Comparison of ENCODE assay signal across 15 mouse cellular contexts in the genomic region with DNA sequence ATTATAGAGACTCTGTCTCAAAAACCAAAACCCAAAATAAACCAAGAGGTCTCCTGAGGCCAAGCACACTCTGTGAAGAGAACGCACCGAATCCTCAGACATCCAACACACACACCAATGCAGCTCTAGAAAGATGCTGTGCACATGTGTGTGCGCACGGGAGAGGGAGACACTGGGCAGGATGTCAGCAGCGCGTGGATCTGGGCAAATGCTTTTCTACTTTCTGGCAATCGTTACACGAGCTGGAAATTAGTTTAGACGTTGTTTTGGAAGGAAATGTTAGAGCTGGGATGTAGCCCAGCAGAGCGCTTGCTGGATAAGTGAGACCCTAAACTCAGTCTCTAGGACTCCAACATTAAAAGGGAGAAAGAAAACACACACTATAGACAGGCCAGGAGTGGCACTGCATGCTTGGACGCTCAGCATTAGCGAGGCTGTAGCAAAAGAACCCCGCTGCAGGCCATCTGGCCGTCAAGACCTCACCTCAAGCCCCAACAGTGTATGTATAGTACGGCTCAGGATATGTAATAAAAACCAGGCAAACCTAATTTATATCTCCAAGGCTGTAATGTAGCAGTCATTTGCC. TPM values are rescaled to one million over a fixed set of nuclear protein-coding genes. Genes with fewer than 3 reads are reported as not detected.
DNase-seq lines count a peak whose midpoint lies in the region; ATAC-seq and TF ChIP-seq lines count a peak whose summit lies in the region.
"Had no signal": no experiment of that assay in that cellular context is flagged by ENCODE, and none has a peak within 500 bp of the region (broad histone marks: within the 10 kb centered on the region; RNA-seq: fewer than 3 reads in every experiment).

No protein-coding gene starts in this region.

- no peaks in the 10 kb centered on the region for H3K9me3 ChIP-seq in midbrain, postnatal 0 days (ENCODE audit: low read length)
- no peaks in the 10 kb centered on the region for H3K9me3 ChIP-seq in midbrain, embryonic 11.5 days (ENCODE audit: control insufficient read depth, low read length)
- no peaks in the 10 kb centered on the region for H3K9me3 ChIP-seq in limb, embryonic 15.5 days
- H3K9me3 ChIP-seq: heart, embryonic 10.5 days; kidney, embryonic 15.5 days; megakaryocyte, embryonic 14.5 days had no signal

- H3K4me3 ChIP-seq in heart, adult 2 months, result no peak overlapping the region
- H3K4me3 ChIP-seq in midbrain, postnatal 0 days (ENCODE audit: low read depth, low read length), result no peak overlapping the region
- H3K4me3 ChIP-seq in midbrain, embryonic 11.5 days (ENCODE audit: low read depth, low read length), result no peak overlapping the region
- H3K4me3 ChIP-seq in limb, embryonic 15.5 days, result no peak overlapping the region
- H3K4me3 ChIP-seq: heart, embryonic 10.5 days; kidney, embryonic 15.5 days; megakaryocyte, embryonic 14.5 days had no signal

- TF ChIP-seq EP300 in heart, adult 2 months (IDR thresholded peaks at IDR 0.05; ENCODE audit: insufficient read depth, low read depth, low read length), result no peak

- no peak for TF ChIP-seq POLR2A in heart, adult 2 months (IDR thresholded peaks at IDR 0.05; ENCODE audit: insufficient read depth, low read depth, low read length)

- no peak overlapping the region for H3K4me2 ChIP-seq in midbrain, postnatal 0 days (ENCODE audit: low read depth, low read length, poor library complexity, severe bottlenecking)
- no peak overlapping the region for H3K4me2 ChIP-seq in midbrain, embryonic 11.5 days
- H3K4me2 ChIP-seq in limb, embryonic 15.5 days, result no peak overlapping the region
- H3K4me2 ChIP-seq: kidney, embryonic 15.5 days had no signal

- ATAC-seq in cerebellum, adult (ENCODE audit: insufficient number of reproducible peaks, low FRiP score, low TSS enrichment), result no peak
- ATAC-seq in midbrain, postnatal 0 days (ENCODE audit: low FRiP score), result no peak
- ATAC-seq in midbrain, embryonic 11.5 days (ENCODE audit: low FRiP score), result no peak
- ATAC-seq in limb, embryonic 15.5 days (ENCODE audit: insufficient number of reproducible peaks, low FRiP score, low TSS enrichment, low read depth), result peak; percentile 41; the same call in 1 of the 2 replicates

- intact Hi-C loops in heart, adult 2 months (cut with DNase I), result loop anchor here (2.0 kb wide), 1 partner anchor 44 kb away; a partner anchor contains a TSS

- peaks cover 1% of the 10 kb centered on the region; the same call in 1 of the 2 replicates for H3K4me1 ChIP-seq in heart, adult 2 months (ENCODE audit: control insufficient read depth, insufficient read depth, low read length)
- no peaks in the 10 kb centered on the region for H3K4me1 ChIP-seq in midbrain, postnatal 0 days (ENCODE audit: insufficient read depth, low read length)
- no peaks in the 10 kb centered on the region for H3K4me1 ChIP-seq in midbrain, embryonic 11.5 days (ENCODE audit: control insufficient read depth, insufficient read depth, low read length)
- H3K4me1 ChIP-seq in limb, embryonic 15.5 days, result peaks cover 14% of the 10 kb centered on the region; the same call in 1 of the 2 replicates
- H3K4me1 ChIP-seq: kidney, embryonic 15.5 days had no signal

- no peak overlapping the region for H3K27ac ChIP-seq in heart, adult 2 months
- H3K27ac ChIP-seq in midbrain, postnatal 0 days (ENCODE audit: low read depth, low read length), result no peak overlapping the region
- no peak overlapping the region for H3K27ac ChIP-seq in midbrain, embryonic 11.5 days (ENCODE audit: low read depth, low read length)
- 0 out of 2 replicates have a peak overlapping the region, but pooled peaks have one; percentile 4 for H3K27ac ChIP-seq in limb, embryonic 15.5 days
- H3K27ac ChIP-seq: heart, embryonic 10.5 days; kidney, embryonic 15.5 days had no signal

- 47% methylated on average over 15 of the region's 15 CpGs for WGBS in heart, adult 2 months
- 83% methylated on average over 15 of the region's 15 CpGs for WGBS in midbrain, postnatal 0 days
- WGBS in midbrain, embryonic 11.5 days, result 86% methylated on average over 15 of the region's 15 CpGs
- 47% methylated on average over 15 of the region's 15 CpGs for WGBS in limb, embryonic 15.5 days

- no peaks in the 10 kb centered on the region for H3K36me3 ChIP-seq in heart, adult 2 months (ENCODE audit: control insufficient read depth, insufficient read depth, low read length)
- peaks cover 52% of the 10 kb centered on the region for H3K36me3 ChIP-seq in midbrain, postnatal 0 days (ENCODE audit: insufficient read depth, low read length)
- peaks cover 5% of the 10 kb centered on the region for H3K36me3 ChIP-seq in midbrain, embryonic 11.5 days (ENCODE audit: control insufficient read depth, insufficient read depth, low read length)
- H3K36me3 ChIP-seq in limb, embryonic 15.5 days, result peaks cover 91% of the 10 kb centered on the region

- no peaks in the 10 kb centered on the region for H3K27me3 ChIP-seq in heart, adult 2 months (ENCODE audit: control insufficient read depth, insufficient read depth, low read length)
- no peaks in the 10 kb centered on the region for H3K27me3 ChIP-seq in midbrain, postnatal 0 days (ENCODE audit: insufficient read depth, low read length)
- H3K27me3 ChIP-seq in midbrain, embryonic 11.5 days (ENCODE audit: control insufficient read depth, insufficient read depth, low read length), result no peaks in the 10 kb centered on the region
- H3K27me3 ChIP-seq in limb, embryonic 15.5 days, result no peaks in the 10 kb centered on the region
- H3K27me3 ChIP-seq: kidney, embryonic 15.5 days had no signal

- peak; percentile 75 for DNase-seq in cerebellum, postnatal 10 days
- DNase-seq in heart, adult 2 months, result no peak
- DNase-seq in heart, adult 8-10 months (ENCODE audit: low spot score), result no peak
- DNase-seq in midbrain, postnatal 0 days (ENCODE audit: low spot score), result peak; percentile 40
- no peak for DNase-seq in midbrain, embryonic 11.5 days (ENCODE audit: low spot score, missing footprints)
- DNase-seq in thymus, postnatal 0 days (ENCODE audit: low spot score), result no peak
- DNase-seq: B cell, adult 2 months; lung, adult 2 months; right cerebral cortex, postnatal 25 days; thymus, postnatal 36 days had no signal

- peak; percentile 41 for TF ChIP-seq CTCF in heart, adult 2 months (IDR thresholded peaks at IDR 0.05)
- TF ChIP-seq CTCF in midbrain, postnatal 0 days (IDR thresholded peaks at IDR 0.05), result no peak

- no peaks in the 10 kb centered on the region; the same call in 1 of the 2 replicates for H3K79me2 ChIP-seq in heart, adult 2 months (replicated peaks; ENCODE audit: control insufficient read depth, insufficient read depth, low read length)

- no peak overlapping the region for H3K9ac ChIP-seq in heart, adult 2 months (ENCODE audit: low read depth, low read length)
- H3K9ac ChIP-seq in midbrain, postnatal 0 days (replicated peaks; ENCODE audit: low read length, poor library complexity, severe bottlenecking), result no peak overlapping the region
- H3K9ac ChIP-seq in midbrain, embryonic 11.5 days (ENCODE audit: low read length), result no peak overlapping the region
- H3K9ac ChIP-seq in limb, embryonic 15.5 days, result no peak overlapping the region
- H3K9ac ChIP-seq: kidney, embryonic 15.5 days had no signal

RNA-seq across cellular contexts. Expression of a gene that starts 44.4 kb away (rescaled TPM):
- 10 to 100 TPM; 55.3 to 58.5 TPM for total RNA-seq in heart, adult 2 months (2021)
- polyA plus RNA-seq in heart, adult 2 months (2012; rRNA removed), result 105 and 106 TPM in 2 replicates
- total RNA-seq in heart, adult 8-10 months (2022), result 10 to 100 TPM; 45.5 to 59.7 (median 53.9) TPM
- total RNA-seq in midbrain, postnatal 0 days (2014; rRNA removed), result 190 and 259 TPM in 2 replicates
- polyA plus RNA-seq in midbrain, postnatal 0 days (2015; fragmentation: Nextera tagmentation; extraction: Ambion mirVana), result 35.4 and 36.4 TPM in 2 replicates
- polyA plus RNA-seq in midbrain, embryonic 11.5 days (2014; fragmentation: Nextera tagmentation; extraction: Ambion mirVana), result 28.1 and 28.2 TPM in 2 replicates
- 26.4 and 33.5 TPM in 2 replicates for polyA plus RNA-seq in limb, embryonic 15.5 days (2015; fragmentation: Nextera tagmentation; extraction: Ambion mirVana)
- 4.3 and 4.9 TPM in 2 replicates for polyA plus RNA-seq in thymus, postnatal 0 days (2015; fragmentation: Nextera tagmentation; extraction: Ambion mirVana)

Comparison
In these comparisons a context has a peak if more than half of its experiments do, and no peak if none do; other contexts are left out.
1. DNase-seq: peak in cerebellum, postnatal 10 days (2 of 2) and midbrain, postnatal 0 days (single experiment); none in heart, adult 2 months (0 of 2), heart, adult 8-10 months (single experiment), midbrain, embryonic 11.5 days (single experiment) and thymus, postnatal 0 days (single experiment).